Mouse (Mus musculus) midbrain, embryonic 10.5 days (tissue): ENCODE data around the gene Efr3b. TPM values are rescaled to one million over a fixed set of nuclear protein-coding genes. Genes with fewer than 3 reads are reported as not detected.
"Not testable (repeated sequence)": the region's sequence is repeated elsewhere in the genome, so short reads cannot be mapped to it uniquely, and the experiment has no call there.

Experiments
- DNase-seq: peaks from one replicate; pipeline ENCODE4 v3.0.0-alpha.2; 2017; ENCODE audit warnings: low spot score
- H3K27ac ChIP-seq: fragments of 300-500 bp; sonication (generic); replicated peaks from 2 replicates; pipeline ENCODE4 v1.5.1; 2016; ENCODE audit warnings: mild to moderate bottlenecking
- H3K27me3 ChIP-seq: fragments of 300-500 bp; sonication (generic); 2 replicates; pipeline ENCODE4 v1.6.1; 2016; ENCODE audit warnings: low read depth, mild to moderate bottlenecking; ENCODE audit not compliant: poor library complexity, severe bottlenecking
- H3K36me3 ChIP-seq: fragments of 300-500 bp; sonication (generic); 2 replicates; pipeline ENCODE4 v1.6.1; 2016; ENCODE audit warnings: mild to moderate bottlenecking, moderate library complexity
- H3K4me1 ChIP-seq: fragments of 300-500 bp; sonication (generic); 2 replicates; pipeline ENCODE4 v1.6.1; 2016
- H3K4me3 ChIP-seq: fragments of 300-500 bp; sonication (generic); 2 replicates; pipeline ENCODE4 v1.5.1; 2016; ENCODE audit warnings: mild to moderate bottlenecking, moderate library complexity
- H3K9me3 ChIP-seq: fragments of 300-500 bp; sonication (generic); replicated peaks from 2 replicates; pipeline ENCODE4 v1.6.1; 2016; ENCODE audit warnings: mild to moderate bottlenecking
- WGBS: fragments of 180-500 bp; shearing (Covaris S2); methylation state at CpG from one replicate; pipeline ENCODE4 v1.1.7; 2016; 5-methylcytosine and 5-hydroxymethylcytosine counted together
- polyA plus RNA-seq: library from polyadenylated mRNA; unstranded; fragments of >200 nt; fragmentation: Nextera tagmentation; extraction: Ambion mirVana; gene quantifications from 2 replicates; pipeline ENCODE4 v1.2.1, GENCODE M21; 2016

The Efr3b gene
- polyA plus RNA-seq, 1 experiment from 2014 or later, result 8.4 TPM

- 4% methylated on average over 53 of the region's 53 CpGs for WGBS
- peak; percentile 97 for DNase-seq
- Histone ChIP-seq H3K4me3 (peak overlapping the region; percentile 58), H3K4me1 (peaks cover 18% of the 10 kb centered on the region), H3K9me3 (no peaks in the 10 kb centered on the region), H3K27me3 (peaks cover 22% of the 10 kb centered on the region), H3K27ac (peak overlapping the region; percentile 93), H3K36me3 (no peaks in the 10 kb centered on the region)
Measured at GRCm38 (mm10) chr12:3959791-3960543, 78.7 kb downstream of the Efr3b start.

- Histone ChIP-seq H3K27ac (no peak overlapping the region), H3K9me3 (no peaks in the 10 kb centered on the region), H3K36me3 (no peaks in the 10 kb centered on the region), H3K27me3 (peaks cover 42% of the 10 kb centered on the region), H3K4me3 (no peak overlapping the region), H3K4me1 (peaks cover 20% of the 10 kb centered on the region)
- no peak for DNase-seq
- WGBS, result 19% methylated on average over 3 of the region's 3 CpGs
Measured at GRCm38 (mm10) chr12:3956351-3956750, 82.4 kb downstream of the Efr3b start.

- no peak for DNase-seq
- Histone ChIP-seq H3K27ac (no peak overlapping the region), H3K36me3 (no peaks in the 10 kb centered on the region), H3K4me3 (no peak overlapping the region), H3K27me3 (peaks cover 42% of the 10 kb centered on the region), H3K4me1 (peaks cover 16% of the 10 kb centered on the region), H3K9me3 (no peaks in the 10 kb centered on the region)
- 31% methylated on average over 10 of the region's 10 CpGs for WGBS
Measured at GRCm38 (mm10) chr12:3955371-3955770, 83.3 kb downstream of the Efr3b start.

GRCm38 (mm10) chr12:3954651-3955050, 84.1 kb downstream of the Efr3b start, which contains the start of gene Pomc:
Pomc (plus strand) TSS chr12:3954951.
- WGBS, result 22% methylated on average over 22 of the region's 22 CpGs
- Histone ChIP-seq H3K36me3 (no peaks in the 10 kb centered on the region), H3K27ac (no peak within 1 kb of the TSS), H3K4me3 (no peak within 1 kb of the TSS), H3K9me3 (no peaks in the 10 kb centered on the region), H3K4me1 (peaks cover 10% of the 10 kb centered on the region), H3K27me3 (peaks cover 42% of the 10 kb centered on the region)
- DNase-seq, result no peak

GRCm38 (mm10) chr12:3947503-3947902, 91.2 kb downstream of the Efr3b start:
- Histone ChIP-seq H3K27me3 (peaks cover 36% of the 10 kb centered on the region), H3K4me3 (no peak overlapping the region), H3K4me1 (peaks cover 14% of the 10 kb centered on the region), H3K36me3 (no peaks in the 10 kb centered on the region), H3K27ac (no peak overlapping the region), H3K9me3 (no peaks in the 10 kb centered on the region)
- WGBS, result 83% methylated on average over 6 of the region's 6 CpGs
- no peak for DNase-seq

- no peak for DNase-seq
- peaks cover 25% of the 10 kb centered on the region for H3K4me1 ChIP-seq
- no peak overlapping the region for H3K27ac ChIP-seq
- H3K36me3 ChIP-seq, result no peaks in the 10 kb centered on the region
- 59% methylated on average over 4 of the region's 4 CpGs for WGBS
- no peaks in the 10 kb centered on the region for H3K9me3 ChIP-seq
- no peak overlapping the region for H3K4me3 ChIP-seq
- peaks cover 48% of the 10 kb centered on the region for H3K27me3 ChIP-seq
Measured at GRCm38 (mm10) chr12:3944454-3945073, 94.2 kb downstream of the Efr3b start.

GRCm38 (mm10) chr12:3942026-3942425, 96.7 kb downstream of the Efr3b start:
- H3K27me3 ChIP-seq, result peaks cover 35% of the 10 kb centered on the region
- H3K36me3 ChIP-seq, result no peaks in the 10 kb centered on the region
- no peak overlapping the region for H3K4me3 ChIP-seq
- DNase-seq, result peak; percentile 41
- 10% methylated on average over 11 of the region's 11 CpGs for WGBS
- H3K4me1 ChIP-seq, result peaks cover 24% of the 10 kb centered on the region
- peak overlapping the region; percentile 71 for H3K27ac ChIP-seq
- H3K9me3 ChIP-seq, result no peaks in the 10 kb centered on the region

- DNase-seq, H3K27ac ChIP-seq: not testable (repeated sequence)
- WGBS, result 93% methylated on average over 38 of the region's 47 CpGs
Measured at GRCm38 (mm10) chr12:3930090-3930865, 108.4 kb downstream of the Efr3b start.

GRCm38 (mm10) chr12:3928841-3929240, 109.9 kb downstream of the Efr3b start:
- H3K4me3 ChIP-seq, result no peak overlapping the region
- H3K9me3 ChIP-seq, result no peaks in the 10 kb centered on the region
- no peaks in the 10 kb centered on the region for H3K4me1 ChIP-seq
- 83% methylated on average over 3 of the region's 3 CpGs for WGBS
- no peaks in the 10 kb centered on the region for H3K27me3 ChIP-seq
- H3K36me3 ChIP-seq, result no peaks in the 10 kb centered on the region
- no peak for DNase-seq
- no peak overlapping the region for H3K27ac ChIP-seq

More at GRCm38 (mm10) chr12:3930090-3930865, 108.4 kb downstream of the Efr3b start:
- not testable (repeated sequence) for H3K4me3 ChIP-seq, H3K4me1 ChIP-seq, H3K27me3 ChIP-seq, H3K9me3 ChIP-seq, H3K36me3 ChIP-seq

GRCm38 (mm10) chr12:3926127-3926526, 112.6 kb downstream of the Efr3b start:
- no peak overlapping the region for H3K4me3 ChIP-seq
- H3K36me3 ChIP-seq, result no peaks in the 10 kb centered on the region
- WGBS, result 3% methylated on average over 1 of the region's 1 CpGs
- peaks cover 7% of the 10 kb centered on the region for H3K4me1 ChIP-seq
- no peaks in the 10 kb centered on the region for H3K27me3 ChIP-seq
- H3K27ac ChIP-seq, result no peak overlapping the region
- peak; percentile 57 for DNase-seq
- no peaks in the 10 kb centered on the region for H3K9me3 ChIP-seq

- no peak overlapping the region for H3K27ac ChIP-seq
- no peak for DNase-seq
- H3K4me1 ChIP-seq, result peaks cover 30% of the 10 kb centered on the region
- H3K4me3 ChIP-seq, result no peak overlapping the region
- no peaks in the 10 kb centered on the region for H3K9me3 ChIP-seq
- no peaks in the 10 kb centered on the region for H3K27me3 ChIP-seq
- WGBS, result 89% methylated on average over 3 of the region's 3 CpGs
- no peaks in the 10 kb centered on the region for H3K36me3 ChIP-seq
Measured at GRCm38 (mm10) chr12:3919423-3919822, 119.3 kb downstream of the Efr3b start.

GRCm38 (mm10) chr12:3918577-3918976, 120.1 kb downstream of the Efr3b start:
- no peaks in the 10 kb centered on the region for H3K9me3 ChIP-seq
- WGBS, result 80% methylated on average over 3 of the region's 3 CpGs
- H3K27ac ChIP-seq, result no peak overlapping the region
- H3K36me3 ChIP-seq, result no peaks in the 10 kb centered on the region
- no peak overlapping the region for H3K4me3 ChIP-seq
- peaks cover 30% of the 10 kb centered on the region for H3K4me1 ChIP-seq
- DNase-seq, result no peak
- H3K27me3 ChIP-seq, result no peaks in the 10 kb centered on the region
